Mouse (Mus musculus): ENCODE results near the gene Aspg. TPM values are rescaled to one million over a fixed set of nuclear protein-coding genes. Genes with fewer than 3 reads are reported as not detected.

The Aspg gene
- polyA plus RNA-seq, 1 experiment from 2014 or later: 0.25 TPM

GRCm38 (mm10) chr12:112109701-112110100, 3.2 kb downstream of the Aspg start:
- Histone ChIP-seq H3K4me2 (no peak overlapping the region), H3K9me3 (ENCODE audit: control insufficient read depth, low read length) (no peaks in the 10 kb centered on the region), H3K9ac (ENCODE audit: low read length) (no peak overlapping the region), H3K4me3 (ENCODE audit: low read depth, low read length) (no peak overlapping the region), H3K27me3 (ENCODE audit: control insufficient read depth, insufficient read depth, low read length) (no peaks in the 10 kb centered on the region), H3K4me1 (ENCODE audit: control insufficient read depth, insufficient read depth, low read length) (0 out of 2 replicates have a peak, but pooled peaks cover 3% of the 10 kb centered on the region), H3K27ac (ENCODE audit: low read depth, low read length) (no peak overlapping the region), H3K36me3 (ENCODE audit: control insufficient read depth, insufficient read depth, low read length) (no peaks in the 10 kb centered on the region)
- no peak for DNase-seq (ENCODE audit: low spot score, missing footprints)
- 84% methylated on average over 9 of the region's 9 CpGs for WGBS
- ATAC-seq (ENCODE audit: low FRiP score): no peak

GRCm38 (mm10) chr12:112111323-112111722, 4.8 kb downstream of the Aspg start:
- Histone ChIP-seq H3K36me3 (ENCODE audit: control insufficient read depth, insufficient read depth, low read length) (no peaks in the 10 kb centered on the region), H3K4me2 (no peak overlapping the region), H3K27ac (ENCODE audit: low read depth, low read length) (no peak overlapping the region), H3K9me3 (ENCODE audit: control insufficient read depth, low read length) (no peaks in the 10 kb centered on the region), H3K4me3 (ENCODE audit: low read depth, low read length) (no peak overlapping the region), H3K27me3 (ENCODE audit: control insufficient read depth, insufficient read depth, low read length) (no peaks in the 10 kb centered on the region), H3K9ac (ENCODE audit: low read length) (no peak overlapping the region), H3K4me1 (ENCODE audit: control insufficient read depth, insufficient read depth, low read length) (0 out of 2 replicates have a peak, but pooled peaks cover 3% of the 10 kb centered on the region)
- ATAC-seq (ENCODE audit: low FRiP score) (no peak), DNase-seq (ENCODE audit: low spot score, missing footprints) (no peak)
- 89% methylated on average over 5 of the region's 5 CpGs for WGBS

DNA sequence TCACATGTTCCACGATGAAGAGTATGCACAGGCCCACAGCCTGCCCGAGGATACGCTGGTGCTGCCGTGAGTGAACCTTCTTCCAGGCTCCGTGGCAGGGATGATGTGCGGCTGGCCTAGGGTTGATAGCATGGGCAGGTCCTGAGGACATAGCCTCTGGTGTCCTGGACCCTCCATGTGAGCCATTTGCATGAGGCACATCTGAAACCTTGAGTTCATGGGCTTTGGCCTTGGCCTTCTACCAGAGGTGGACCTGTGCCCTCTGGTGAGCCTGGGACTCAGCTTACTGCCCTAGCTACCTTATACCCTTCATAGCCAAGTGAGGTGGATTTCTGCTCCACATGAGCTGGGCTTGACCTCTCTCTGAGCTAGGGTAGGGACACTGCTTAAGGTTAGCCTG, 5.8 kb downstream of the Aspg start:
- WGBS: 93% methylated on average over 6 of the region's 6 CpGs
- no peaks in the 10 kb centered on the region for H3K36me3 ChIP-seq (ENCODE audit: control insufficient read depth, insufficient read depth, low read length)
- H3K9ac ChIP-seq (ENCODE audit: low read length): no peak overlapping the region
- H3K4me1 ChIP-seq (ENCODE audit: control insufficient read depth, insufficient read depth, low read length): no peaks in the 10 kb centered on the region
- ATAC-seq (ENCODE audit: low FRiP score): no peak
- no peak for DNase-seq (ENCODE audit: low spot score, missing footprints)
- no peak overlapping the region for H3K27ac ChIP-seq (ENCODE audit: low read depth, low read length)
- H3K4me3 ChIP-seq (ENCODE audit: low read depth, low read length): no peak overlapping the region
- H3K4me2 ChIP-seq: no peak overlapping the region
- no peaks in the 10 kb centered on the region for H3K27me3 ChIP-seq (ENCODE audit: control insufficient read depth, insufficient read depth, low read length)
- no peaks in the 10 kb centered on the region for H3K9me3 ChIP-seq (ENCODE audit: control insufficient read depth, low read length)

GRCm38 (mm10) chr12:112112686-112113396, 6.4 kb downstream of the Aspg start:
- DNase-seq (ENCODE audit: low spot score, missing footprints) (no peak), ATAC-seq (ENCODE audit: low FRiP score) (peak; percentile 43)
- 19% methylated on average over 13 of the region's 13 CpGs for WGBS
- Histone ChIP-seq H3K4me2 (no peak overlapping the region), H3K9me3 (ENCODE audit: control insufficient read depth, low read length) (no peaks in the 10 kb centered on the region), H3K4me3 (ENCODE audit: low read depth, low read length) (no peak overlapping the region), H3K4me1 (ENCODE audit: control insufficient read depth, insufficient read depth, low read length) (no peaks in the 10 kb centered on the region), H3K36me3 (ENCODE audit: control insufficient read depth, insufficient read depth, low read length) (no peaks in the 10 kb centered on the region), H3K9ac (ENCODE audit: low read length) (no peak overlapping the region), H3K27me3 (ENCODE audit: control insufficient read depth, insufficient read depth, low read length) (no peaks in the 10 kb centered on the region), H3K27ac (ENCODE audit: low read depth, low read length) (no peak overlapping the region)

DNA sequence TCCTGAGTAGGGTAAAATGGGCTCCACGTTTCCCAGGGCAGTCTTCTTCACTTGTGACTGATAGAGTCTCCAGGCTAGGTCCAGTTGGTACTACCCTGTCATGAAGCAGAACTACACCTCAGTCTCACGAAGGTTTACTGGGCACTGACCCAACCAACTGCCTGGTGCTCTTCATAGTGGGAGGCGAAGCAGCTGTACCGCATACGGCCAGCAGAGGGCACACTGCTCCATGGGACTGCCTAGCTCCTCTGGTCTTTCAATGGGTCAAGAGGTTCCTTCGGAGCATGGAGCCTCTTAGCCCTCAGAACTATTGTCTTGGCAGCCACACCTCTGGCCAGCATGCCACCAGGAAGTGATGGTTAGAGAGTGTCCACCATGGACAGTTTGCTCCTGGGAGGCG, 7.2 kb downstream of the Aspg start:
- H3K9ac ChIP-seq (ENCODE audit: low read length): no peak overlapping the region
- ATAC-seq (ENCODE audit: low FRiP score): peak; percentile 58; the same call in 1 of the 2 replicates
- no peaks in the 10 kb centered on the region for H3K4me1 ChIP-seq (ENCODE audit: control insufficient read depth, insufficient read depth, low read length)
- no peaks in the 10 kb centered on the region for H3K36me3 ChIP-seq (ENCODE audit: control insufficient read depth, insufficient read depth, low read length)
- H3K27ac ChIP-seq (ENCODE audit: low read depth, low read length): no peak overlapping the region
- WGBS: 11% methylated on average over 7 of the region's 7 CpGs
- no peak overlapping the region for H3K4me3 ChIP-seq (ENCODE audit: low read depth, low read length)
- no peak overlapping the region for H3K4me2 ChIP-seq
- DNase-seq (ENCODE audit: low spot score, missing footprints): peak; percentile 99
- no peaks in the 10 kb centered on the region for H3K27me3 ChIP-seq (ENCODE audit: control insufficient read depth, insufficient read depth, low read length)
- no peaks in the 10 kb centered on the region for H3K9me3 ChIP-seq (ENCODE audit: control insufficient read depth, low read length)

- Histone ChIP-seq H3K9me3 (ENCODE audit: control insufficient read depth, low read length) (no peaks in the 10 kb centered on the region), H3K4me2 (no peak overlapping the region), H3K9ac (ENCODE audit: low read length) (no peak overlapping the region), H3K4me3 (ENCODE audit: low read depth, low read length) (no peak overlapping the region), H3K27ac (ENCODE audit: low read depth, low read length) (no peak overlapping the region), H3K4me1 (ENCODE audit: control insufficient read depth, insufficient read depth, low read length) (no peaks in the 10 kb centered on the region), H3K36me3 (ENCODE audit: control insufficient read depth, insufficient read depth, low read length) (no peaks in the 10 kb centered on the region), H3K27me3 (ENCODE audit: control insufficient read depth, insufficient read depth, low read length) (no peaks in the 10 kb centered on the region)
- DNase-seq (ENCODE audit: low spot score, missing footprints) (no peak), ATAC-seq (ENCODE audit: low FRiP score) (no peak)
- 77% methylated on average over 5 of the region's 5 CpGs for WGBS
Observed at GRCm38 (mm10) chr12:112117006-112117405, 10.5 kb downstream of the Aspg start.

- Histone ChIP-seq H3K36me3 (ENCODE audit: control insufficient read depth, insufficient read depth, low read length) (no peaks in the 10 kb centered on the region), H3K4me2 (no peak overlapping the region), H3K27me3 (ENCODE audit: control insufficient read depth, insufficient read depth, low read length) (no peaks in the 10 kb centered on the region), H3K4me1 (ENCODE audit: control insufficient read depth, insufficient read depth, low read length) (no peaks in the 10 kb centered on the region), H3K4me3 (ENCODE audit: low read depth, low read length) (no peak overlapping the region), H3K27ac (ENCODE audit: low read depth, low read length) (no peak overlapping the region), H3K9ac (ENCODE audit: low read length) (no peak overlapping the region), H3K9me3 (ENCODE audit: control insufficient read depth, low read length) (no peaks in the 10 kb centered on the region)
- ATAC-seq (ENCODE audit: low FRiP score) (no peak), DNase-seq (ENCODE audit: low spot score, missing footprints) (no peak)
- 89% methylated on average over 7 of the region's 7 CpGs for WGBS
Observed at GRCm38 (mm10) chr12:112117649-112118048, 11.2 kb downstream of the Aspg start.

GRCm38 (mm10) chr12:112121188-112121587, 14.7 kb downstream of the Aspg start:
- H3K36me3 ChIP-seq (ENCODE audit: control insufficient read depth, insufficient read depth, low read length): no peaks in the 10 kb centered on the region
- no peak for ATAC-seq (ENCODE audit: low FRiP score)

DNA sequence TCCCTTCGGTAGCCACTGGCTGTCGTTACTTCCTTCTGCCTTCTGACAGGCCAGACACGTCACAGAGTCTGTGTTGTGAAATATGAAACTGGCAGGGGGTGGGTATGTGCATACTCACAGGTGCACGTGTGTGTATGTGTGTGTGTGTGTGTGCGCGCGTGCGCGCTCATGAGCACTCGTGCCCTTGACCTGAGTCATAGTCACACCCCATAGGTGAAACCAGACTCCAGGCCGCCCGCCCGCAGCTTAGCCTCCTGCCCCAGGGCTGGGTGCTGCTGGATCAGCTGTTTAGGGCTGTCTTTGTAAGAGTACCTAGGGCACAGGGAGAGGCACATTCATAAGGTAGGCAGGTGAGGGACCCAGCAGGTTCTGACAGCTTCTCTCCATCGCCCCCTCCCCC, 19.4 kb downstream of the Aspg start:
- Histone ChIP-seq H3K27ac (ENCODE audit: low read depth, low read length) (no peak overlapping the region), H3K9me3 (ENCODE audit: control insufficient read depth, low read length) (no peaks in the 10 kb centered on the region), H3K4me1 (ENCODE audit: control insufficient read depth, insufficient read depth, low read length) (no peaks in the 10 kb centered on the region; the same call in 1 of the 2 replicates), H3K36me3 (ENCODE audit: control insufficient read depth, insufficient read depth, low read length) (no peaks in the 10 kb centered on the region), H3K27me3 (ENCODE audit: control insufficient read depth, insufficient read depth, low read length) (peaks cover 11% of the 10 kb centered on the region), H3K9ac (ENCODE audit: low read length) (no peak overlapping the region), H3K4me2 (no peak overlapping the region), H3K4me3 (ENCODE audit: low read depth, low read length) (no peak overlapping the region)
- no peak for ATAC-seq (ENCODE audit: low FRiP score)
- 86% methylated on average over 14 of the region's 14 CpGs for WGBS
- no peak for DNase-seq (ENCODE audit: low spot score, missing footprints)

More at GRCm38 (mm10) chr12:112121188-112121587, 14.7 kb downstream of the Aspg start:
- Histone ChIP-seq H3K4me2 (no peak overlapping the region), H3K27me3 (ENCODE audit: control insufficient read depth, insufficient read depth, low read length) (no peaks in the 10 kb centered on the region), H3K27ac (ENCODE audit: low read depth, low read length) (no peak overlapping the region), H3K9ac (ENCODE audit: low read length) (no peak overlapping the region), H3K9me3 (ENCODE audit: control insufficient read depth, low read length) (no peaks in the 10 kb centered on the region), H3K4me3 (ENCODE audit: low read depth, low read length) (no peak overlapping the region), H3K4me1 (ENCODE audit: control insufficient read depth, insufficient read depth, low read length) (no peaks in the 10 kb centered on the region)
- 84% methylated on average over 3 of the region's 3 CpGs for WGBS
- no peak for DNase-seq (ENCODE audit: low spot score, missing footprints)
